Mouse (Mus musculus): ENCODE measurements around the gene Gm14391. TPM values are rescaled to one million over a fixed set of nuclear protein-coding genes. Genes with fewer than 3 reads are reported as not detected.

The Gm14391 gene
- polyA plus RNA-seq, 1 experiment = 33.9 TPM

Other genes starting within 250 kb of the Gm14391 start
- gene Gm14444, start 196.7 kb downstream of the Gm14391 start, polyA plus RNA-seq (2011; ENCODE audit: insufficient read depth, insufficient read length, low read depth, missing spikeins) = 11.3 and 13.8 TPM in 2 replicates
- gene Gm14393, start 139.1 kb downstream of the Gm14391 start, polyA plus RNA-seq (2011; ENCODE audit: insufficient read depth, insufficient read length, low read depth, missing spikeins) = 9.0 and 11.2 TPM in 2 replicates
- gene Gm14399, start 64.9 kb downstream of the Gm14391 start, polyA plus RNA-seq (2011; ENCODE audit: insufficient read depth, insufficient read length, low read depth, missing spikeins) = 43.8 and 57.4 TPM in 2 replicates
- gene Gm14443, start 31.0 kb downstream of the Gm14391 start, polyA plus RNA-seq (2011; ENCODE audit: insufficient read depth, insufficient read length, low read depth, missing spikeins) = 8.1 and 9.3 TPM in 2 replicates
- gene Gm14440, start 68.2 kb upstream of the Gm14391 start, polyA plus RNA-seq (2011; ENCODE audit: insufficient read depth, insufficient read length, low read depth, missing spikeins) = 6.8 and 8.8 TPM in 2 replicates
- gene Gm4631, start 131.3 kb upstream of the Gm14391 start, polyA plus RNA-seq (2011; ENCODE audit: insufficient read depth, insufficient read length, low read depth, missing spikeins) = 63.1 and 70.8 TPM in 2 replicates
- gene Zfp968, start 165.5 kb upstream of the Gm14391 start, polyA plus RNA-seq (2011; ENCODE audit: insufficient read depth, insufficient read length, low read depth, missing spikeins) = 4.4 and 5.6 TPM in 2 replicates
- gene Gm4724, start 228.9 kb upstream of the Gm14391 start, polyA plus RNA-seq (2011; ENCODE audit: insufficient read depth, insufficient read length, low read depth, missing spikeins) = 0.94 TPM in 1 of 2 replicates, not detected in the other